Mouse (Mus musculus): ENCODE results near the gene Nxph3.
A peak's percentile ranks its signal among the peaks of the same experiment; 100 is the strongest.
"Not testable (repeated sequence)": the region's sequence is repeated elsewhere in the genome, so short reads cannot be mapped to it uniquely, and the experiment has no call there.

The Nxph3 gene

GRCm38 (mm10) chr11:95519299-95519698 is 4.9 kb upstream of the Nxph3 start:
- no peak for ATAC-seq (ENCODE audit: low TSS enrichment)

- no peak for ATAC-seq (ENCODE audit: low TSS enrichment)
These were observed 2.8 kb upstream of the Nxph3 start for GRCm38 (mm10) chr11:95517162-95517561.

GRCm38 (mm10) chr11:95516491-95516911 is 2.1 kb upstream of the Nxph3 start:
- ATAC-seq (ENCODE audit: low TSS enrichment): no peak

GRCm38 (mm10) chr11:95515376-95516323 is 1.3 kb upstream of the Nxph3 start:
- ATAC-seq (ENCODE audit: low TSS enrichment): no peak

DNA sequence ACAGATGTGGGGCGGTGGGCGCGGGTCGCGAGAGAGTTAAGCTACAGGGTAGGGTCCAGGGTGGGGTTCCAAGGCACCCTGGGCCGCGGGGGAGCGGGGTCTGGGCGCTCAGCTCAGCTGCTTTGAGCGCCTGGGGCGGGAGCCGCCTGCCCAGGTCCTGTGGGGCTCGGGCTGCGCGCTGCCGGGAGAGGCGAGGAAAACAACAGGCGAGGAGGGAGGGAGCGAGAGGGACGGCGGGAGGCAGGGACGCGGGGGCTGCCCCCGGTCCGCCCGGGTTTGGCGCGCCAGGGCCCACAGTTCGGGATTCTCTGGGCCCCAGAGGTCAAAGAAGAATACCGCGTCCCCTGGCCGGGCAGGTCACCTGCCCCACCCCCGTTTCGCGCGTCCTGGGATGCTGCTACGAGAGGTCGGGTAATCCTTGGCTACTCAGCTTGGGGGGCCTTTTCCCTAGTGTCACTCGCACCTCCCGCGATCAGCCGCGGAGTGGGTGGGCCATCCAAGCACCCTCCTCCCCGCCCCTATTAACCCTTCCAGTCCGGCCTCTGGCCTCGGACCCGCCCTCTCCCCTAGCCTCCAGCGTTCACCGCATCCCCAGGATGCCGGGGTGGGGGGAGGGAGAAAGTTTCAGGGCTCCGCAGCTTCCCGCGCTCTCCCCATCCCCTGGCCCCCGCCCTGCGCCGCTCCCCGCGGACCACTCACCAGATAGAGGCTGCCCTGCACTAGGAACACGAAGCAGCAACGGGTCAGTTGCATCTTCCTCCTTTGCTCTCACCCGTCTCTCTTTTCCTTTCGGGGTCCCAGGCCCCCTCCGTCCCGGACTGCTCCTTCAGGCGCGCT is 691 bp downstream of the Nxph3 start:
- no peak for ATAC-seq (ENCODE audit: low TSS enrichment)

DNA sequence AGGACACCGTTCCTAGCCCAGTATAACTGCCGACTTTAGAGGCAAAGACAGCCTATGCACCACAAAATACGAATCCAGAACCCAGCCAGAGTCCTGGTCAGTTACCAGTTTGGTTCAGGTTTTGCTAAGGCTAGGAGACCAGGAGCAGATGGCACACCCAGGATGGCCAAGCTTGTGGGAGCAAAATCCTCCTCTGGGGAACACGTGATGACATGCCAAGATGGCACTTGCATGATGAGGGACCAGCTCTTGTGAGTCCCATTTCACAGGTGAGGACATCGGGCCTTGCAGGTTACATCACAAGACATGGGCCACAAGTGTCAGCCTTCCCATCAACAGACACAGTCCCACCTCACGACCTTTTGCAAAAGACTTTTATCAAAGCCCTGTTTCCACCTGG is 2.0 kb downstream of the Nxph3 start:
- ATAC-seq (ENCODE audit: low TSS enrichment): no peak

DNA sequence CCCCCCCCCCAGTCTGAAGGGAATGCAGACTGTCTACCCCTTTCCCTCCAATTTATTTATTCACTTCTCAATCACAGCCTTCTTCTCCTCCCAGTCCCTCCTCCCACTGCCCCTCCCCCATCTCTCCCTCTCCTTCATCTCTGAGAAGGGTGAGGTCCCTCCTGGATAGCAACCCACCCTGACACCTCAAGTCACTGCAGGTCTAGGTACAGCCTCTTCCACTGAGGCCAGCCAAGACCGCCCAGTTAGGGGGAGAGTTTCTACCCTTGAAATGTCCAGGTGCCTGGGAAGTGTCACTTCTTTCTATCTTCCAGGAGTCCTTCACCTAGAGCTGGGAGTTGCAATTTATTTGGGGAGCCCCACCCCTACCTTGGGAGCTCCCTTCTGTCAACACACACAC is 2.5 kb downstream of the Nxph3 start:
- ATAC-seq (ENCODE audit: low TSS enrichment): no peak

DNA sequence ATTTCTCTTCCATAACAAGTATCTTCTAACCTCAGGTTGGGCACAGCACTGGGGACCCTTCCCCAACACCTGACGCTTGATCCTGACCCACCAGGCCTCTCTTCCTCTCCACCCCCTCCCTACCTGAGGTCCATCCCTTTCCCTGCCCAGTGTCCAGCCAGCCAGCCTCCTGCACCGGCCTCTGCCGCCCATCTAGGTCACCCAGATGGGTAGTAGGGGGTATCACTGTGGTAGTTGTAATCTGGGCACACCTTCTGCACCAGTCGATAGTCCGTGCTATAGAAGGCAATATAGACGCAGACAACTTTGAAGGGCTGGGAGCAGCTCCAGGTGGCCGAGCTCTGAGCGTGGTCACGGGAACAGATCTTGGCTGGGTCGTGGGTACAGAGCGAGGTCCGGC is 3.7 kb downstream of the Nxph3 start:
- ATAC-seq (ENCODE audit: low TSS enrichment): no peak

GRCm38 (mm10) chr11:95509126-95509717 is 5.1 kb downstream of the Nxph3 start:
- no peak for ATAC-seq (ENCODE audit: low TSS enrichment)

DNA sequence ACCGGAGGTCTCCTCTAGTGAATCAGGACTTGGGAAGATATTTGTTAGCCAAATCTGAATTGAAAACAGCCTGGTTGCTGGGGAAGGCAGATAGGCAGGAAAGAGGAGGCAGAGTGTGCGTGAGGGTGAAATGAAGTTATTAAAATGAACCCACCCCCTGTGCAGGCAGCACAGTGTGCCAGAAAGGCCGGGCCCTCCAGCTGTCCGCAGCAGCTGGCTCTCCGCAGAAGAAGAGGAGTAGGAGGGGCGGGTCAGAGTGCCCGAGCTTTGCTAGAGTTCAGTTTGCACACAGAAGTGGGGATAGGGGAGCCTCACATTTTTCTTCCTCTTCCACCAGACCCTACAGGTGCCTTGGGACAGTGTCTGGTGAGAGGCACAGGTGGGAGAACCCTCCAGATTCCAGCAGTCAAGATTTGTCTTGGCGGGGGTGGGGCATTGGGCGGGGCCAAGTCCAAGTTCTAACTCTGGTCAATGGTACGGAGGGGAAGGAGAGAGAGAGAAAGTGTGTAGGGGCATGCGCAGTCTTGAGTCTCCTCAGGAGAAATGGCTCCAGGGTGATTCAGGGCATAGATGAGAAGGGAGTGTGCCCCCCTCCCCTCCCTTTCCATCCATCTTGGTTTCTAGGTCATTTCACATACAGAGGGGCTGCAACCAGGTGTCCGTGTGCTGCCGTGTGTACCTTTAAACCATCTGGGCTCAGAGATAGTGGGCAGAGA is 6.0 kb downstream of the Nxph3 start:
- no peak for ATAC-seq (ENCODE audit: low TSS enrichment)

DNA sequence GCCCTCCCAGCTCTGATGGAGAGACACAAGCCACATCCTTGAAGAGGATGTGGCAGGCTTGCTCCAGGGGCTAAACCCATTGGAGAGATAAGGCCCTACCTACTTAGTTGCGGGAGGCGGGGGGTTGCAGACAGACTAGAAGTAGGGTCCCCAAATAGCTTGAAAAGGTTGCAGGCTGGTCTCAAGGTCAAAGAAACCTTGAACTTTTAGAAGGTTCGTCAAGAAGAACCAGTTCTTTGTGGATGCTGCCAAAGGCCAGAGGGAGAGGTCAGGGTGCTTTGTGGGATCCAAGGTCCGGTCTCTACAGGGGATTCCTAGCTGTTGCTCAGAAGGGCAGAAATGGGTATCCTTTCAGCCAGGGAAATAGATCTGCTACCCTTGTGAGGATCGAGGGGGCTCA is 6.6 kb downstream of the Nxph3 start:
- ATAC-seq (ENCODE audit: low TSS enrichment): no peak

GRCm38 (mm10) chr11:95507041-95507716 is 7.2 kb downstream of the Nxph3 start:
- peak; percentile 42 for ATAC-seq (ENCODE audit: low TSS enrichment)

- no peak for ATAC-seq (ENCODE audit: low TSS enrichment)
These were observed 10.1 kb downstream of the Nxph3 start for GRCm38 (mm10) chr11:95504271-95504731.

- no peak for ATAC-seq (ENCODE audit: low TSS enrichment)
These were observed 10.7 kb downstream of the Nxph3 start for GRCm38 (mm10) chr11:95503581-95504180.

DNA sequence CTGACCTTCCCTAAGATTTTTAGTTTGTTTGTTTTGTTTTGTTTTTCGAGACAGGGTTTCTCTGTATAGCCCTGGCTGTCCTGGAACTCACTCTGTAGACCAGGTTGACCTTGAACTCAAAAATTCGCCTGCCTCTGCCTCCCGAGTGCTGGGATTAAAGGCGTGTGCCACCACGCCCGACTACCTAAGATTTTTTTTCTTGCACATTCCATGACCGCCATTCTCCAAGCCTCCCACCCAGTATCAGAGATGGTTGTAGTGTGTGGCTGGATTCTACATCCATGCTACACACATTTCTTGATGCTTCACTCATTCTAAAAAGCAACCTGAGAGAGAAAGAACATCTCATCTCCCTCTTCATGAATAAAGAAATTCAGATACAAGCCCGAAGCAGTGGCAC is 12.5 kb downstream of the Nxph3 start:
- not testable (repeated sequence) for ATAC-seq (ENCODE audit: low TSS enrichment)

DNA sequence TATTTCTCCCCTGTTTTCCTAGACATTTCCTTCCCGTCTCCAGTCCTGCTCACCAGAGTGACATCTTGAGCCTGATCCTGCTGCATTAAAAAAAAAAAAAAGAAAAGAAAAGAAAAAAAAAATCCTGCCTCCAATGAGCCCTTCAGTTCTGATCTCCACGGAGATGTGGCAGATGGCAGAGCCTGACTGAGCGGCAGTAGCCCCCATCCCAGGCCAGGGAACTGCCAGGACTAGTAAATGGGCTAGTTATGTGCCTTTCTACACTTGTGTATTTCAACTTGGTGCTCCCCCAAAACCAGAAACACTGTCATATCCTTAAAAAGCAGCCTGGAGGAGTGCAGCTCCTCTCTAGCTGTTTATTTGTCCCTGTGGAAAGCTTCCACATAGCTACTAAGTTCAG is 13.5 kb downstream of the Nxph3 start:
- ATAC-seq (ENCODE audit: low TSS enrichment): peak; percentile 36; the same call in 1 of the 2 replicates

DNA sequence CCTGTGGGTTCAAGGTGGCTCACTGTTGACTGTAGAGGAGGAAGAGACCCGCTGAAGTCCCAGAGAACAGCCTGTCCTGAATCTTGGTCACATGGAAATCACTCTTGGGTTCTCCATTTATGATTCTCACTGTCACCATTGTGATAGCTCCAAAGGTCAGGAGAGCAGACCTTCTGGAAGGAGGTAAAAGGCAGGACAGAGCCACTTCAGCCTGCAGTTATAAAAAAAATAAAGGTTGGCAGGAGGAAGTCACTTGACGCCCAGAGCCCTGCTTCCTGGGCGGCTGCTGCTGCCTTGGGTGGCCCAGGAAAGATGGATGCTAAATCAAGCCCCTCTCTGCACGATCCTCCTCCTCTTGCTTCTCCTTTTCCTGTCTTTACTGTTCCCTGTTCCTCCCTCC is 14.0 kb downstream of the Nxph3 start:
- 0 out of 2 replicates have a peak, but pooled peaks have one; percentile 5 for ATAC-seq (ENCODE audit: low TSS enrichment)

DNA sequence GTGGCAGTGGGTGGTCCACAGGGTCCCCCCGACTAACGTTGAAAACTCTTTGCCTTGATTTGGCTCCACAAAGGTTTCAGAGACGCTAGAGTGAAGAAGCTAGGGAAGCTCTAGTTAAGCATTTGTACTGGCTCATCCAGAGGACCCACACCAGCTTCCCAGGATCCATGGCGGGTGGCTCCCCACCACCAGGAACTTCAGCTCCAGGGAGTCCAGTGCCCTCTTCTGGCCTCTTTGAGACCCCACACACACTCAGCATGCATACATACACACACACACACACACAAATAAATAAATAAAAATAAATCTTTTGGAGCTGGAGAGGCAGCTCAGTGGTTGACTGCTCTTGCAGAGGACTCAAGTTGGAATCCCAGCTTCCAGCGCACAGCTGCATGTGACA is 16.4 kb downstream of the Nxph3 start:
- no peak for ATAC-seq (ENCODE audit: low TSS enrichment)

GRCm38 (mm10) chr11:95495883-95496282 is 18.5 kb downstream of the Nxph3 start:
- no peak for ATAC-seq (ENCODE audit: low TSS enrichment)

GRCm38 (mm10) chr11:95494374-95494773 is 20.0 kb downstream of the Nxph3 start:
- ATAC-seq (ENCODE audit: low TSS enrichment): peak; percentile 75

All from frontal cortex, adult (tissue).